Mouse (Mus musculus): ENCODE results near the gene Pramel3.
"Not testable (repeated sequence)": the region's sequence is repeated elsewhere in the genome, so short reads cannot be mapped to it uniquely, and the experiment has no call there.

Gene Pramel3

GRCm38 (mm10) chrX:135302007-135302406, at the start of gene Pramel3:
Gene Pramel3, plus strand, starts transcription at chrX:135302307.
- not testable (repeated sequence) for DNase-seq (ENCODE audit: low spot score)

GRCm38 (mm10) chrX:135360685-135361084, 58.6 kb downstream of the Pramel3 start:
- DNase-seq (ENCODE audit: low spot score) = not testable (repeated sequence)

GRCm38 (mm10) chrX:135361943-135362342, 59.8 kb downstream of the Pramel3 start:
- DNase-seq (ENCODE audit: low spot score) = not testable (repeated sequence)

Data from embryo, embryonic 10 days (tissue).